Comparison of ENCODE assay signal across 24 mouse cellular contexts in the genomic region with DNA sequence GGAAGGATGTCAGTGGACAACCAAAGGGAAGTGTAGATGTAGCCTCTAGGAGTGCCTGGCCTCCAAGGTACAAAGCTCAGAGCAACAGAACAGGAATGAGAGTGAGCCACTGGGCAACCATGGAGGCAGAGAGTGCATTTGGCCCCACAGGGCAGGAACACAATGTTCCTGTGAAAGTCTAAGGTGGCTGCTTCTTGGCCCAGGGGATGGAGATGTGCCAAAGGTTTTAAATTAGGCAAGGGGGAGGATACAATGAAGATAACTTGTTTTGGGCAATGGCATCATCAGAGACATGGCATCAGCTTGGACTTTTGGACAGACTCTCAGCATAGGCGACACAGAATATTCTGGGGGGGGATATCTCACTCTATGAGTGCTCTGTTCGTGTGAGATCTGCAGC.
DNase-seq lines count a peak whose midpoint lies in the region; ATAC-seq and TF ChIP-seq lines count a peak whose summit lies in the region.
"Had no signal": no experiment of that assay in that cellular context is flagged by ENCODE, and none has a peak within 500 bp of the region (broad histone marks: within the 10 kb centered on the region; RNA-seq: fewer than 3 reads in every experiment).

No protein-coding gene starts in this region.

- H3K4me2 ChIP-seq in heart, embryonic 12.5 days: no peak overlapping the region
- H3K4me2 ChIP-seq: forebrain, embryonic 13.5 days; heart, embryonic 15.5 days; hindbrain, embryonic 12.5 days; hindbrain, embryonic 15.5 days had no signal

- no peak for ATAC-seq in heart, embryonic 12.5 days (ENCODE audit: insufficient number of reproducible peaks, low FRiP score)
- ATAC-seq: forebrain, embryonic 13.5 days; forebrain, embryonic 16.5 days; intestine, postnatal 0 days; Patski had no signal

- peak overlapping the region; percentile 79 for H3K27ac ChIP-seq in gastrocnemius, adult 2 months
- H3K27ac ChIP-seq in heart, embryonic 12.5 days (ENCODE audit: poor library complexity, severe bottlenecking): no peak overlapping the region
- H3K27ac ChIP-seq: forebrain, embryonic 10.5 days; forebrain, embryonic 13.5 days; heart, embryonic 15.5 days; hindbrain, embryonic 12.5 days; hindbrain, embryonic 15.5 days had no signal

- TF ChIP-seq CTCF in gastrocnemius, adult 2 months (IDR thresholded peaks at IDR 0.05): no peak

- WGBS in heart, embryonic 12.5 days: 74% methylated on average over 2 of the region's 2 CpGs

- peak; percentile 61 for DNase-seq in gastrocnemius, adult 2 months
- no peak for DNase-seq in gastrocnemius, postnatal 4 days (ENCODE audit: low spot score in 2 of 2)
- DNase-seq in heart, adult 18-20 months: peak; percentile 38 to 70
- no peak for DNase-seq in heart, postnatal 10 days
- peak; percentile 29 to 46 for DNase-seq in heart, adult 9 months (ENCODE audit: low spot score in 2 of 2)
- DNase-seq in kidney, adult 18-20 months: no peak
- DNase-seq: adrenal gland, postnatal 10 days; adrenal gland, postnatal 36 days; B cell, adult 2 months; cerebellum, adult 18-20 months; cerebellum, adult 9-10 months; cerebellum, postnatal 14 days; kidney, adult 8-10 months had no signal

- peaks cover 18% of the 10 kb centered on the region for H3K4me1 ChIP-seq in heart, embryonic 12.5 days (replicated peaks)
- H3K4me1 ChIP-seq: forebrain, embryonic 13.5 days; hindbrain, embryonic 15.5 days had no signal

- H3K9ac ChIP-seq in heart, embryonic 12.5 days: no peak overlapping the region
- H3K9ac ChIP-seq: forebrain, embryonic 13.5 days; heart, embryonic 15.5 days; hindbrain, embryonic 12.5 days; hindbrain, embryonic 15.5 days had no signal

- no peaks in the 10 kb centered on the region; the same call in 1 of the 2 replicates for H3K9me3 ChIP-seq in heart, embryonic 12.5 days (replicated peaks)
- H3K9me3 ChIP-seq: forebrain, embryonic 10.5 days; forebrain, embryonic 13.5 days; heart, embryonic 15.5 days; hindbrain, embryonic 12.5 days; hindbrain, embryonic 15.5 days had no signal

- no peaks in the 10 kb centered on the region for H3K36me3 ChIP-seq in heart, embryonic 12.5 days
- H3K36me3 ChIP-seq: forebrain, embryonic 10.5 days; G1E; heart, embryonic 15.5 days; hindbrain, embryonic 12.5 days; hindbrain, embryonic 15.5 days had no signal

- intact Hi-C loops in gastrocnemius, adult 2 months (cut with DNase I): no loop called here
- intact Hi-C loops in heart, postnatal 10 days (cut with DNase I): no loop called here

- no peak overlapping the region for H3K4me3 ChIP-seq in gastrocnemius, adult 2 months
- no peak overlapping the region for H3K4me3 ChIP-seq in heart, embryonic 12.5 days
- H3K4me3 ChIP-seq: forebrain, embryonic 10.5 days; forebrain, embryonic 13.5 days; heart, embryonic 15.5 days; hindbrain, embryonic 12.5 days; hindbrain, embryonic 15.5 days had no signal

- H3K27me3 ChIP-seq in heart, embryonic 12.5 days (replicated peaks): no peaks in the 10 kb centered on the region
- H3K27me3 ChIP-seq: CH12.LX; forebrain, embryonic 13.5 days; heart, embryonic 15.5 days; hindbrain, embryonic 12.5 days; hindbrain, embryonic 15.5 days; Patski had no signal

Comparison
In these comparisons a context has a peak if more than half of its experiments do, and no peak if none do; other contexts are left out.
1. DNase-seq: peak in gastrocnemius, adult 2 months (single experiment), heart, adult 18-20 months (2 of 2) and heart, adult 9 months (2 of 2); none in gastrocnemius, postnatal 4 days (0 of 2), heart, postnatal 10 days (0 of 2) and kidney, adult 18-20 months (single experiment).